Mouse (Mus musculus) layer of hippocampus, postnatal 14 days (tissue): Measurements from ENCODE around the gene Igsf23. TPM values are rescaled to one million over a fixed set of nuclear protein-coding genes. Genes with fewer than 3 reads are reported as not detected.
"Not testable (repeated sequence)": the region's sequence is repeated elsewhere in the genome, so short reads cannot be mapped to it uniquely, and the experiment has no call there.

Experiments used
- DNase-seq, 2 experiments: peaks; one replicate each; pipeline ENCODE4 v3.0.0; 2021 to 2022; ENCODE audit warnings: low spot score in 2 of 2, mixed read lengths in 1 of 2
- total RNA-seq, 2 experiments: library from RNA; stranded (reverse); gene quantifications; 2 replicates each; pipeline ENCODE4 v1.2.3; 2021

The Igsf23 gene
- total RNA-seq, 2 experiments from 2014 or later: not detected

DNA sequence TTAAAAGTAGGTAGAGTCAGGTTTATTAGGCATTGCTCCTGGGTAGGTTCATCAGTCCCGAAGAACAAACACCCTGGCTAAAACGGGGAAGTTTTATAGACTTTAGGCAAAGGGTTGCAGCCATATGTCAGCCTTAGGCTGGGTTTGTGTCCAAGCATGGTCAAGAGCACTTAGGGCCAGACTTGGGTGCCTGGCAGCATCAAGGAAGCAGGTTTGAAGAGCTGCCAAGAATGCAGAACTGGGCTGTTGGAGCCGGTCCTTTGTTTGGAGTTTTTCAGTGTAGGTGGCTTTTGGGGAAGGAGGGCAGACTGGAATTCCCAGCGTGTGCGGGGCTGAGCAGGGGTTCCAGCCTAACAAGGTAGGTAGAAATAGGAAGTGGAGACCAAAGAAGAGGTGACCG lies 14.6 kb downstream of the Igsf23 start:
- DNase-seq: no peak

GRCm38 (mm10) chr7:19935171-19935751 lies 15.3 kb downstream of the Igsf23 start:
- DNase-seq: no peak

DNA sequence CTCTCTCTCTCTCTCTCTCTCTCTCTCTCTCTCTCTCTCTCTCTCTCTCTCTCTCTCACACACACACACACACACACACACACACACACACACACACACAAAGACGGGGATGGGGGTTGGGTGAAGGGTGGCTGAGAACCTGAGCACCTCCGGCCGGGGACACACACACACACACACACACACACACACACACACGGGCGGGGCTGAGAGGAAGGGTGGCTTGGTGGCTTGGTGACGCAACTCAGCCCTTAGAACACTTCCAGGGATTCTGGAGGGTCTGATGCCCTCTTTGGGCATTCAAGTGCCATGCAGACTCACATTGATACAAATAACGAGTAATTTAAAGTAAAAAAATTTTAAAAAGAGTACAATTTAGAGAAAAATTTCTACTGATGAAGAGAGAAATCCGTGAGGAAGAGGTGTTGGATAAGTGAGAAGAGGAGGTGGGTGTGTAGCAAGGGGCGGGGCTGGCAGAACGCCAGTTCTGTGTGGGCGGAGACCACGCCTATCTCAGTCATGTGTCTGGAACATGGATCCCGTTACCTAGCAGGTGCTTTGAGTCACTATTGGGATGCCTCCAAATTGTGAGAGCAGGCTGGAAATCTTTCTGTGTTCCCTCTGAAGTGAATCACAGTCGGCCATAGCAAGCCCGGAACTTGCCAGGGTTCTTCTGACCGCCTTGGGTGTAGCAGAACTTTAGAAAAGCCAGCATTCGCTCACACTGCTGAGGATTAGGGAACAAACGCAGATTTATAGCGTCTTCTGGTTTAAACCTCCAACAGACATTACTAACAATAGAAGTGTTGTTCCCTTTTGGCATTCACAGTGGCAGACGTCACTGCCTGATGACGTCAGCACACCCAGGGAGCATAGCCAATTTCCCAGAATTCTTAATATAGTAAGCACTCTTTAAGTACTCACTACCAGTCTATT lies 17.4 kb downstream of the Igsf23 start:
- DNase-seq: peak; percentile 70 to 80

DNA sequence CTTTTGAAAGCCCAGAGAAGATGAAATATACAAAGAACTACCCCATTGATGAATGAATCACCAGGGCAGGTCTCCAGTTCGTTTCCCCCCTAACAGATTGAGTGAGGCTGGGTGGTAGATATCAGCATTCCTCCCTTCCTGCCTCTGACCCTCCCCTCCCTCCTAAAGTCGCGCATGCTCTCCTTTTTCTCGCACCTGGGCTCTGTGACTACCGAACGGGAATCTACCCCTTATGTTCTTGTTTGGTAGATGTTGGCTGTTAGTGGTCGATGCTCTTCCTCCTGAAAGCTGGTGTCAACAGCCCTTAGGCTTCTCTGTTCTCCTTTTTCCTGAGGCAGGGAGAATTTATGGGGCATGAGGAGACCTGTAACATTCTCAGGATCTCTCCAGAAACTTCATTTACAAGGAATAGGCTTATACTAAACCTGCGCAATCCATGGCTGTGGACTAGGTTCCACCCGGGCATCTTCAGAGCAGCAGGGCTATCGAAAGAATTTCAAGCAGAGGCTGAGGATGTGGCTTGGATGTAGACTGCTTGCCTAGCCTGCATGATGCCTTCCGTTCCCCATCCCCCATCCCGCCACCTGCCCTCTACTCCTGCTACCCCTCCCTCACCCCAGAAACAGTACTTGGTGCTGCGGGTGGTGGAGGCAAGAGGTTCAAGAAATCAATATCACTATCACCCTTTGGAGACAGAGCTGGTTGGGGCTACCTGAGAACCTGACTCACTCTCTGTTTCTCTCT lies 18.3 kb downstream of the Igsf23 start:
- no peak for DNase-seq

- not testable (repeated sequence) for DNase-seq
Measured at GRCm38 (mm10) chr7:19930481-19930880, 20.1 kb downstream of the Igsf23 start.

GRCm38 (mm10) chr7:19928486-19928885 lies 22.1 kb downstream of the Igsf23 start:
- DNase-seq: no peak

DNA sequence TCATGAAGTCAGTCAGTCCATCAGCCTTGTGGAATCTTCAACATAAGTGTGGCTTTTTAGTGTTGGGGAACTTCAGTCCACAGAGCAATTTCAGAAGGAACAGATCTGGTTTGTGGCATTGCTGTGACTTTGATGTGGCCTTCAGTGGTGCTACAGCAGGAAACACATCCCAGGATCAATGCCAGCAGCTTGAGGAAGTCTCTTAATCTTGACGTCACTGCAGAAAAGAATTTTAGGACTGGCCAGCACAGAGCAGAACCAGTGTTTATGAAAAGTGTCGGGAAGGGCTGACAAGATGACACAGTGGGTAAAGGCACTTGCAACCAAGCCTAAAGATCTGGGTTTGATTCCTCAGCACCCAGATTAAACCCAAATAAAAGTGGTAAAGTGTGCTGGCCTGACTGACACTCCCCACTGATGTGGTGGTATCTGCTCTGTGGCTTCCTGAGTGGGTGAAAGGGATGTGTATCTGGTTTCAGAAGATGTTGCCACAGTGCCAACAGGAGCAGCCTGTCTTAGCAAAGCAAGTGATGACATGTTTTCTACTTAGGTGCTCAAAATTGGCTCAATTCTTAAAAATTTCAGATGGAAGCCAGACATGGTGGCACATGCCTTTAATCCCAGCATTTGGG lies 23.6 kb downstream of the Igsf23 start:
- no peak for DNase-seq

DNA sequence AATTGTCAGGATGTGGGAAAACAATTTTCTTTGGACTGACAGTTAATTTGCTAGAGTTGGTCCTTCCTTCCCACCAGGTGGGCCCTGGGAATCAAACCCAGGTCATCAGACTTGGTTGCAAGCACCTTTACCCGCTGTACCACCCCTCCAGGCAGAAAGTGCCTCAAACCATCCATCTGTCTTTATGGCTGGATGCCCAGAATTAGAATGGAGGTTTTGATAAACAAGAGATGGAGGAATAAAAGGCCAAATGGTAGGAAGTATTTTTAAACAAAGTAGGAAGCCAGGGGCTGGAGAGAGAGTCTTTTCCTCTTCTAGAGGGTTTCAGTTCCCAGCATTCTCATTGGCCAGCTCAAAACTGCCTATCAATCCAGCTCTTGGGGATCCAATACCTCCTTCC lies 25.2 kb downstream of the Igsf23 start:
- DNase-seq: peak in 1 of 2 experiments; percentile 52

GRCm38 (mm10) chr7:19923797-19924196 lies 26.8 kb downstream of the Igsf23 start:
- no peak for DNase-seq

GRCm38 (mm10) chr7:19923354-19923753 lies 27.2 kb downstream of the Igsf23 start:
- DNase-seq: no peak

DNA sequence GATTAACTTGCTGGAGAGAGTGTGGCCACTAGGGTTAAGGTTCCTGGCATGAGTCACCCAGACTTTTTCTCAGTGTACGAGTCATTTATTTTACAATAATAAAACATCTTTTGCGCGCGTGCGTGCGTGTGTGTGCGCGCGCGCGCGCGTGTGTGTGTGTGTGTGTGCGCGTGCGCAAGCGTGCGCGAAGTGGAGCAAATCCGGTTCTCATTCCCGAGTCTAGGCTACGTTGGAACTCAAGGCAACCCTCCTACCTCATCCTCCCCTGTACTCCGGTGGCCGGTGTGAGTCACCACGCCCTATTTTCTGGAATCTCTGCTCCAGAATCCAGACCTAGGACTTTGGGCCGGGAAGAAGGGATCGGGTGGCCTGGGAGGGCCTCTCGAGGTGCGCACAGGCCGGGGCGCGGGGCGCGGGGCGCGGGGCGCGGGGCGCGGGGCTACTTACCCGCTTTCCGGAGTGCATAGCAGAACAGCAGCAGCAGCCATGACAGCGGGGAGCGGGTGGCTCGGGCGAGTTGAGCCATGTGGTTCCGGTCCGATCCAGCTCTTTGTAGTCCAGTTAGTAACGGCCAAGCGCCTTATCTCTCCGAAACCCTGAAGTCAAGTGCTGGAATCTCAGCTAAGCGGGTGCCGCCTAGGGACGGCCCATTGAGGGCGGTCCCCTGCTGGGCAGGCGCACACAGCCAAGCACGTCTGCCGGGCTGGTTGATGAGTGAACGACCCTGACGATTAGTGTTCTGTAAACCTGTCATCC lies 29.9 kb downstream of the Igsf23 start, which contains the start of gene Pvr:
Gene Pvr, minus strand, starts transcription at position 655 of the 756 bp plus-strand sequence.
- peak; percentile 73 to 78 for DNase-seq

DNA sequence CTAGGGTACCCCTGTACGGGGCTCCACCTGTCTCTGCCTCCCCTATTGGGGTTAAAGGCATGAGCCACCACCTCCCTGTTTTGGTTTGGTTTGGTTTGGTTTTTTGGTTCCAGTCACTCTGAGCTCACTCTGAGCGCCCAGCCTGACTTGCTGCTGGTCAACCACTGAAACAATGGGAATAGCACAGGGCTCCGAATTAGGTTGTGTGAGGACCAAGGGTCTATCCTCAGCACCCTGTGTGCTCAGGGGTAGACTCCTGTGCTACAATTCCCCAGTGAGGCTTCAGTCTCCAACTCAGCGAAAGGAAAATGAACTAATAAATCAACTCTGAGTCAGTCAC lies 30.4 kb downstream of the Igsf23 start:
- no peak for DNase-seq

DNA sequence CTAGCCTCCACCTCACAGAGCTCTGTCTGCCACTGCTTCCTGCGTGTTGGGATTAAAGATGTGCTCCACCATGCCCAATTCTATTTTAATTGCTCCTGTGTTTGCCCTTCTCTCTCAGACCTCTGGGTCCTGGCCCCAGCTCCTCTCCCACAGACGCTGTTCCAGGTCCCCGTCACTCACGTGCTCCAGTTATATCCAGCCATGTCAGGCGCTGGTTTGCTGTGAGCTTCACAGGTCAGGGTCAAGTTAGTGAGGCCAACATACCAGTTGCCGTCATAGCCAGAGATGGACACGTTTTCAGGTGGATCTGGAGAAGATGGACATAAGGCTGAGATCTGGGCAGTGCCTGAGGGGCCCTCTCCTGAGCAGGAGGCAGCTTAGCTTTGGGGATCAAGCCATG lies 36.0 kb downstream of the Igsf23 start:
- DNase-seq: no peak

DNA sequence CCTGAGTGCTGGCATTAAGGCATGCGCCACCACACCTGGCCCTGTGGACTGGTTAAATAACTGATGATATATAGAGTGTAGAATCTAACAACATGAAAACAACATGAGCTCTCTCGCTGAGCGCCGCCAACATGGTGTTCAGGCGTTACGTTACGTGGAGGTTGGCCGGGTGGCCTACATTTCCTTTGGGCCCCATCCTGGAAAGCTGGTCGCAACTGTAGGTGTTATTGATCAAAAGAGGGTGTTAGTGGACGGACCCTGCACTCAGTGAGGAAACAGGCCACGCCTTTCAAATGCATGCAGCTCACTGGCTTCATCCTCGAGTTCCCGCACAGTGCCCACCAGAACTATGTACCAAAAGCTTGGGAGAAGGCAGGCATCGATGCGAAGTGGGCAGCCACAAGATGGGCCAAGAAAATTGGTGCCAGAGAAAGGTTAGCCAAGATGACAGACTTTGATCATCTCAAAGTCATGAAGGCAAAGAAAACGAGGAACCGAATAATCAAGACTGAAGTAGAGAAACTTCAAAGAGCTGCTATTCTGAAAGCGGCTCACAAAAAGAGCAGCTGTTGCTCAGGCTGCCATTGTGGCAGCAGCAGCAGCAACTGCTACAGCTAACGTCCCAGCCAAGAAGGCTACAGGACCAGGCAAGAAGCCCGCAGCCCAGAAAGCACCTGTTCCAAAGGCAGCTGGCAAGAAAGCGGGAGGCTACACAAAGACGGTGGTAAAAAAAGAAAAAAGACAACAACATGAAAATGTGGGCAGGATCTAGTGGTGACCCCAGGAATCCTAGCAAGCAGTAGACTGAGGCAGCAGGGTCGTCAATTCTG lies 38.6 kb downstream of the Igsf23 start:
- no peak for DNase-seq

DNA sequence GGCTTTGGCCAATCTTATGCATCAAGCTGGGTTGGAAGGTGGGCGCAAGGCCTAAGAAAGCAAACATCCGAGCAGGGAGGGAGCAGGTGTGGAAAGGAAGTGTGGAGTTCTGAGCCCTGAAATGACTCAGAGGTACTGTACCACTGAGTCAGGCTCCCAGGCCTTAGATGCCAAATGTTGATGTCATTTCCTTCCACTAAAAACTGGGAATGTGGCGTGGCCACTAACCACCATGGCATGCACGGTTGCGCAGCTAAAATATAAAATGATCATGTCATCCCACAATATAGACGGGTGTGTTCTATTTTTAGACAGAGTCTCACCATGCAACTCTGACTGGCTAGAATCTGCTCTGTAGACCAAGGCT lies 39.3 kb downstream of the Igsf23 start:
- no peak for DNase-seq

- peak; percentile 64 to 78 for DNase-seq
Measured at GRCm38 (mm10) chr7:19910421-19911291, 39.9 kb downstream of the Igsf23 start.

GRCm38 (mm10) chr7:19889881-19890280 lies 60.7 kb downstream of the Igsf23 start:
- peak in 1 of 2 experiments; percentile 33 for DNase-seq

DNA sequence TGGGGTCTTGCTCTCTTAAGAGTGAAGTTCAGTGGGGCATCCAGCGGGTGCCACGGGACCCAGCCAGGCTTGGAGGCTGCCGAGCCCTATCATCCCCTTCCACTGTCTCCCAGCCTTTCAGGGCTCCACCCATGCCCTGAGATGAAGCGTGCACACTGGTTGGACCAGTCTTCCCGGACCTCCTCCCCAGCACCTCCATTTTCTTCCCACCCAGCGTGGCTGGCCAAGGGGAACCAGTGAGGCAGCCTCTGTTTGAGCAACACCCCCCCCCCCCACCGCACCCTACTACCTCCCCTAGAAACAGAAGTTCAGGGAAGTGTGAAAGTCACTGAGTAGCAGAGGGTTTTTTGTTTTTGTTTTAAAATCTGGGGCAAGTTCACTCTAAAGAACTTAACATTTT lies 62.7 kb downstream of the Igsf23 start, which contains the start of gene Ceacam19:
Gene Ceacam19, minus strand, starts transcription at position 117 of the 400 bp plus-strand sequence.
- no peak for DNase-seq
